Mouse (Mus musculus) G1E (cell line): ENCODE data around the gene Zfp46.

Experiments used
- CTCF ChIP-seq: IDR thresholded peaks from 2 replicates; pipeline ENCODE4 v1.5.1; 2012; ENCODE audit warnings: low read depth, low read length, inconsistent platforms, mixed read lengths
- GATA2 ChIP-seq: IDR thresholded peaks from 2 replicates; pipeline ENCODE4 v1.6.1; 2012; ENCODE audit warnings: low read depth, low read length, inconsistent platforms, borderline replicate concordance

GRCm38 (mm10) chr4:136282621-136283480 lies 1.6 kb upstream of the Zfp46 start:
- TF ChIP-seq CTCF (no peak), GATA2 (no peak)
